Mouse (Mus musculus): ENCODE data around the gene Ndufb11. TPM values are rescaled to one million over a fixed set of nuclear protein-coding genes. Genes with fewer than 3 reads are reported as not detected.

Ndufb11 gene
- polyA plus RNA-seq, 1 experiment from 2014 or later: 257 TPM

Other genes starting within 250 kb of the Ndufb11 start
- 6.6 and 7.3 TPM in 2 replicates for gene Jade3, start 191.9 kb downstream of the Ndufb11 start, polyA plus RNA-seq (2014; fragmentation: Nextera tagmentation; extraction: Ambion mirVana)
- 0.34 and 0.40 TPM in 2 replicates for gene Rgn, start 67.8 kb downstream of the Ndufb11 start, polyA plus RNA-seq (2014; fragmentation: Nextera tagmentation; extraction: Ambion mirVana)
- 56.6 and 58.8 TPM in 2 replicates for gene Rbm10, start 116 bp downstream of the Ndufb11 start, polyA plus RNA-seq (2014; fragmentation: Nextera tagmentation; extraction: Ambion mirVana)
- 287 and 341 TPM in 2 replicates for gene Uba1, start 40.7 kb upstream of the Ndufb11 start, polyA plus RNA-seq (2014; fragmentation: Nextera tagmentation; extraction: Ambion mirVana)
- 87.2 and 90.7 TPM in 2 replicates for gene Cdk16, start 70.3 kb upstream of the Ndufb11 start, polyA plus RNA-seq (2014; fragmentation: Nextera tagmentation; extraction: Ambion mirVana)
- 67.8 and 73.4 TPM in 2 replicates for gene Usp11, start 86.3 kb upstream of the Ndufb11 start, polyA plus RNA-seq (2014; fragmentation: Nextera tagmentation; extraction: Ambion mirVana)
- gene Araf, start 180.2 kb upstream of the Ndufb11 start, polyA plus RNA-seq (2014; fragmentation: Nextera tagmentation; extraction: Ambion mirVana): 196 and 227 TPM in 2 replicates